Comparison of ENCODE assay signal across 8 mouse cellular contexts in genomic region chr9:20888386-20888765, GRCm38 (mm10). TPM values are rescaled to one million over a fixed set of nuclear protein-coding genes. Genes with fewer than 3 reads are reported as not detected.
A peak's percentile ranks its signal among the peaks of the same experiment; 100 is the strongest.
DNase-seq lines count a peak whose midpoint lies in the region; ATAC-seq and TF ChIP-seq lines count a peak whose summit lies in the region.

No protein-coding gene starts in this region.

- no peaks in the 10 kb centered on the region for H3K27me3 ChIP-seq in kidney, adult 2 months (replicated peaks; ENCODE audit: control insufficient read depth, insufficient read depth, low read length)
- no peaks in the 10 kb centered on the region for H3K27me3 ChIP-seq in hindbrain, embryonic 11.5 days (ENCODE audit: control insufficient read depth, insufficient read depth, low read length)
- H3K27me3 ChIP-seq in midbrain, embryonic 12.5 days = no peaks in the 10 kb centered on the region

- H3K9me3 ChIP-seq in hindbrain, embryonic 11.5 days (ENCODE audit: control insufficient read depth, low read length) = no peaks in the 10 kb centered on the region
- no peaks in the 10 kb centered on the region for H3K9me3 ChIP-seq in midbrain, embryonic 12.5 days

- H3K36me3 ChIP-seq in kidney, adult 2 months (ENCODE audit: control insufficient read depth, insufficient read depth, low read length) = peaks cover 4% of the 10 kb centered on the region
- peaks cover 18% of the 10 kb centered on the region; the same call in 1 of the 2 replicates for H3K36me3 ChIP-seq in hindbrain, embryonic 11.5 days (ENCODE audit: control insufficient read depth, insufficient read depth, low read length)
- peaks cover 42% of the 10 kb centered on the region for H3K36me3 ChIP-seq in midbrain, embryonic 12.5 days

- DNase-seq in kidney, adult 2 months = no peak
- DNase-seq in kidney, adult 18-20 months = no peak
- peak; percentile 69 for DNase-seq in adipocyte (ENCODE audit: low spot score)
- DNase-seq in hindbrain, embryonic 11.5 days (ENCODE audit: low spot score) = no peak
- no peak for DNase-seq in Muller cell, postnatal 12 days (ENCODE audit: inconsistent ontology term)
- DNase-seq in spleen, postnatal 10 days (ENCODE audit: low spot score in 2 of 2) = no peak

- WGBS in kidney, adult 2 months = under 1% methylated on average over 30 of the region's 30 CpGs
- WGBS in hindbrain, embryonic 11.5 days = 2% methylated on average over 30 of the region's 30 CpGs
- WGBS in midbrain, embryonic 12.5 days = under 1% methylated on average over 28 of the region's 30 CpGs

- peak overlapping the region; percentile 69 for H3K9ac ChIP-seq in hindbrain, embryonic 11.5 days (ENCODE audit: low read depth, low read length)
- H3K9ac ChIP-seq in midbrain, embryonic 12.5 days (replicated peaks) = peak overlapping the region; percentile 85

- peaks cover 2% of the 10 kb centered on the region; the same call in 1 of the 2 replicates for H3K4me1 ChIP-seq in kidney, adult 2 months (ENCODE audit: control insufficient read depth, insufficient read depth, low read length)
- H3K4me1 ChIP-seq in hindbrain, embryonic 11.5 days (replicated peaks; ENCODE audit: control insufficient read depth, insufficient read depth, low read length) = no peaks in the 10 kb centered on the region; the same call in 1 of the 2 replicates
- peaks cover 12% of the 10 kb centered on the region for H3K4me1 ChIP-seq in midbrain, embryonic 12.5 days

- no peak for TF ChIP-seq POLR2A in kidney, adult 2 months (IDR thresholded peaks at IDR 0.05; ENCODE audit: low read depth, low read length)

- no peak for TF ChIP-seq CTCF in kidney, adult 2 months (conservative IDR thresholded peaks at IDR 0.05; ENCODE audit: insufficient read depth, insufficient read length, low read depth, low read length)

- H3K27ac ChIP-seq in kidney, adult 2 months (ENCODE audit: insufficient read depth, low read depth, low read length) = no peak overlapping the region
- H3K27ac ChIP-seq in hindbrain, embryonic 11.5 days (ENCODE audit: low read depth, low read length) = peak overlapping the region; percentile 87
- peak overlapping the region; percentile 91 for H3K27ac ChIP-seq in midbrain, embryonic 12.5 days (replicated peaks)

- H3K4me2 ChIP-seq in hindbrain, embryonic 11.5 days (replicated peaks; ENCODE audit: low read depth, low read length) = peak overlapping the region; percentile 63
- H3K4me2 ChIP-seq in midbrain, embryonic 12.5 days (replicated peaks) = peak overlapping the region; percentile 73

- no peak for ATAC-seq in hindbrain, embryonic 11.5 days (ENCODE audit: low FRiP score)
- no peak for ATAC-seq in midbrain, embryonic 12.5 days (ENCODE audit: low FRiP score, low read depth)
- no peak for ATAC-seq in erythroid progenitor cell, adult 5-6 weeks (replicated peaks; ENCODE audit: low FRiP score, poor library complexity, severe bottlenecking)

- peak overlapping the region; percentile 84 for H3K4me3 ChIP-seq in kidney, adult 2 months (ENCODE audit: insufficient read depth, low read depth, low read length)
- peak overlapping the region; percentile 95 for H3K4me3 ChIP-seq in hindbrain, embryonic 11.5 days (ENCODE audit: low read depth, low read length)
- peak overlapping the region; percentile 74 for H3K4me3 ChIP-seq in midbrain, embryonic 12.5 days

RNA-seq across cellular contexts. Expression of gene Ppan, which starts 0.4 kb away (rescaled TPM):
- 28.3 and 31.2 TPM in 2 replicates for polyA plus RNA-seq in kidney, adult 2 months (2012; rRNA removed)
- 55.9 and 57.8 TPM in 2 replicates for polyA plus RNA-seq in hindbrain, embryonic 11.5 days (2014; fragmentation: Nextera tagmentation; extraction: Ambion mirVana)
- polyA plus RNA-seq in midbrain, embryonic 12.5 days (2016; fragmentation: Nextera tagmentation; extraction: Ambion mirVana) = 55.3 and 62.7 TPM in 2 replicates
- total RNA-seq in erythroid progenitor cell, adult 5-6 weeks (2015; ENCODE audit: low replicate concordance) = 6.7 and 19.1 TPM in 2 replicates
- 7.1 and 16.2 TPM in 2 replicates for total RNA-seq in erythroid progenitor cell, adult 5-6 weeks (2017; ENCODE audit: low replicate concordance)

RNA-seq across cellular contexts. Expression of gene Angptl6, which starts 8.8 kb away (rescaled TPM):
- polyA plus RNA-seq in kidney, adult 2 months (2012; rRNA removed) = 3.6 and 4.0 TPM in 2 replicates
- 4.3 and 4.9 TPM in 2 replicates for polyA plus RNA-seq in hindbrain, embryonic 11.5 days (2014; fragmentation: Nextera tagmentation; extraction: Ambion mirVana)
- 4.3 TPM in 2 replicates for polyA plus RNA-seq in midbrain, embryonic 12.5 days (2016; fragmentation: Nextera tagmentation; extraction: Ambion mirVana)
- total RNA-seq in erythroid progenitor cell, adult 5-6 weeks (2015; ENCODE audit: low replicate concordance) = not detected in 2 replicates
- total RNA-seq in erythroid progenitor cell, adult 5-6 weeks (2017; ENCODE audit: low replicate concordance) = 0.53 TPM in 1 of 2 replicates, not detected in the other

RNA-seq across cellular contexts. Expression of gene Eif3g, which starts 10.0 kb away (rescaled TPM):
- polyA plus RNA-seq in kidney, adult 2 months (2012; rRNA removed) = 93.1 and 116 TPM in 2 replicates
- 342 and 364 TPM in 2 replicates for polyA plus RNA-seq in hindbrain, embryonic 11.5 days (2014; fragmentation: Nextera tagmentation; extraction: Ambion mirVana)
- 298 and 321 TPM in 2 replicates for polyA plus RNA-seq in midbrain, embryonic 12.5 days (2016; fragmentation: Nextera tagmentation; extraction: Ambion mirVana)
- 47.4 and 59.5 TPM in 2 replicates for total RNA-seq in erythroid progenitor cell, adult 5-6 weeks (2015; ENCODE audit: low replicate concordance)
- 41.5 and 59.7 TPM in 2 replicates for total RNA-seq in erythroid progenitor cell, adult 5-6 weeks (2017; ENCODE audit: low replicate concordance)

RNA-seq across cellular contexts. Expression of gene A230050P20Rik, which starts 19.9 kb away (rescaled TPM):
- polyA plus RNA-seq in kidney, adult 2 months (2012; rRNA removed) = 31.7 and 40.3 TPM in 2 replicates
- polyA plus RNA-seq in hindbrain, embryonic 11.5 days (2014; fragmentation: Nextera tagmentation; extraction: Ambion mirVana) = 0.59 and 0.97 TPM in 2 replicates
- polyA plus RNA-seq in midbrain, embryonic 12.5 days (2016; fragmentation: Nextera tagmentation; extraction: Ambion mirVana) = 1.3 and 1.8 TPM in 2 replicates
- 1.1 and 1.7 TPM in 2 replicates for total RNA-seq in erythroid progenitor cell, adult 5-6 weeks (2015; ENCODE audit: low replicate concordance)
- total RNA-seq in erythroid progenitor cell, adult 5-6 weeks (2017; ENCODE audit: low replicate concordance) = 3.7 and 4.3 TPM in 2 replicates
